In genomic region chr10:60957820-60958233, GRCm38 (mm10) we compare ENCODE assay signal across 7 mouse cellular contexts.
DNase-seq lines count a peak whose midpoint lies in the region; ATAC-seq and TF ChIP-seq lines count a peak whose summit lies in the region.

No protein-coding gene starts in this region.

- TF ChIP-seq POLR2A in small intestine, adult 2 months (IDR thresholded peaks at IDR 0.05; ENCODE audit: low read depth, low read length) = no peak

- H3K4me3 ChIP-seq in brown adipose tissue, adult 24 weeks (ENCODE audit: insufficient read depth, low read depth, low read length) = 0 out of 2 replicates have a peak overlapping the region, but pooled peaks have one; percentile 9
- peak overlapping the region; percentile 4 to 7; a peak in 1 of 4 replicates for H3K4me3 ChIP-seq in heart, embryonic 14.5 days (ENCODE audit: control insufficient read depth in 1 of 2, insufficient read depth in 1 of 2, low read depth in 1 of 2, low read length in 2 of 2)
- H3K4me3 ChIP-seq in small intestine, adult 2 months (ENCODE audit: low read depth, low read length) = peak overlapping the region; percentile 2

- H3K27ac ChIP-seq in brown adipose tissue, adult 24 weeks (replicated peaks; ENCODE audit: low read depth, low read length) = 0 out of 2 replicates have a peak overlapping the region, but pooled peaks have one; percentile 22
- H3K27ac ChIP-seq in heart, embryonic 14.5 days (replicated peaks in 1 of 2; ENCODE audit: control insufficient read depth in 1 of 2, insufficient read depth in 1 of 2, low read depth in 2 of 2, low read length in 2 of 2) = peak overlapping the region; percentile 79 to 86
- H3K27ac ChIP-seq in small intestine, adult 2 months (ENCODE audit: insufficient read depth, low read depth, low read length) = no peak overlapping the region

- peak; percentile 62 for ATAC-seq in heart, embryonic 14.5 days (ENCODE audit: insufficient number of reproducible peaks, insufficient read depth, low FRiP score, low read depth)

- H3K9ac ChIP-seq in heart, embryonic 14.5 days (ENCODE audit: low read length) = peak overlapping the region; percentile 49

- DNase-seq in layer of hippocampus, adult 9-11 months = peak; percentile 14
- DNase-seq in layer of hippocampus, postnatal 14 days (ENCODE audit: low spot score in 2 of 2) = no peak
- DNase-seq in MN1 (ENCODE audit: low spot score) = peak; percentile 82
- no peak for DNase-seq in neural tube, embryonic 10.5 days (ENCODE audit: extremely low spot score, low spot score)

- H3K4me1 ChIP-seq in brown adipose tissue, adult 24 weeks (ENCODE audit: control insufficient read depth, insufficient read depth, insufficient read length, low read length) = no peaks in the 10 kb centered on the region
- H3K4me1 ChIP-seq in heart, embryonic 14.5 days (ENCODE audit: control insufficient read depth in 2 of 2, insufficient read depth in 2 of 2, low read length in 2 of 2) = peaks cover 30 to 36% of the 10 kb centered on the region in 2 experiments
- no peaks in the 10 kb centered on the region; the same call in 1 of the 2 replicates for H3K4me1 ChIP-seq in small intestine, adult 2 months (ENCODE audit: control insufficient read depth, insufficient read depth, insufficient read length, low read length)

- H3K36me3 ChIP-seq in heart, embryonic 14.5 days (ENCODE audit: control insufficient read depth, insufficient read depth, low read length) = no peaks in the 10 kb centered on the region
- no peaks in the 10 kb centered on the region for H3K36me3 ChIP-seq in small intestine, adult 2 months (ENCODE audit: control insufficient read depth, insufficient read depth, low read length)

- no peaks in the 10 kb centered on the region for H3K9me3 ChIP-seq in heart, embryonic 14.5 days (ENCODE audit: control insufficient read depth, low read length)

- WGBS in heart, embryonic 14.5 days = 4% methylated on average over 17 of the region's 17 CpGs
- WGBS in small intestine, adult 2 months = 30% methylated on average over 17 of the region's 17 CpGs

- H3K4me2 ChIP-seq in heart, embryonic 14.5 days (ENCODE audit: low read length) = peak overlapping the region; percentile 57

- no peaks in the 10 kb centered on the region for H3K27me3 ChIP-seq in heart, embryonic 14.5 days (ENCODE audit: control insufficient read depth, insufficient read depth, low read length)
- H3K27me3 ChIP-seq in small intestine, adult 2 months (ENCODE audit: control insufficient read depth, insufficient read depth, low read length) = no peaks in the 10 kb centered on the region

- TF ChIP-seq CTCF in small intestine, adult 2 months (IDR thresholded peaks at IDR 0.05; ENCODE audit: extremely low read depth, insufficient read length, insufficient replicate concordance, low read depth, low read length) = no peak

Comparison
In these comparisons a context has a peak if more than half of its experiments do, and no peak if none do; other contexts are left out.
1. DNase-seq: peak in layer of hippocampus, adult 9-11 months (single experiment) and MN1 (single experiment); none in layer of hippocampus, postnatal 14 days (0 of 2) and neural tube, embryonic 10.5 days (single experiment).
2. Peak in every context shown above with its lines, with median percentiles within 50 percentile points of each other: H3K4me3 ChIP-seq.